Mouse (Mus musculus) embryonic facial prominence, embryonic 13.5 days (tissue): Measurements from ENCODE around the gene Mfsd4a. TPM values are rescaled to one million over a fixed set of nuclear protein-coding genes. Genes with fewer than 3 reads are reported as not detected.
A peak's percentile ranks its signal among the peaks of the same experiment; 100 is the strongest.

Experiments used
- ATAC-seq: fragments of 200-750 bp; cut with Nextera tagmentation; 2 replicates; pipeline ENCODE4 v1.8.0; 2017; ENCODE audit warnings: low read depth; ENCODE audit not compliant: insufficient number of reproducible peaks, insufficient read depth, low FRiP score, low TSS enrichment
- H3K27ac ChIP-seq: fragments of 300-500 bp; sonication (generic); 2 replicates; pipeline ENCODE4 v1.5.1; 2015; ENCODE audit warnings: moderate library complexity, mild to moderate bottlenecking, inconsistent platforms
- H3K27me3 ChIP-seq: fragments of 300-500 bp; sonication (generic); 2 replicates; pipeline ENCODE4 v1.6.1; 2015; ENCODE audit warnings: mild to moderate bottlenecking, inconsistent platforms
- H3K36me3 ChIP-seq: fragments of 300-500 bp; sonication (generic); 2 replicates; pipeline ENCODE4 v1.6.1; 2015; ENCODE audit warnings: mild to moderate bottlenecking, inconsistent platforms
- H3K4me1 ChIP-seq: fragments of 300-500 bp; sonication (generic); 2 replicates; pipeline ENCODE4 v1.6.1; 2015; ENCODE audit warnings: inconsistent platforms
- H3K4me2 ChIP-seq: fragments of 300-500 bp; sonication (generic); 2 replicates; pipeline ENCODE4 v1.6.1; 2015; ENCODE audit warnings: moderate library complexity, mild to moderate bottlenecking, inconsistent platforms
- H3K4me3 ChIP-seq: fragments of 300-500 bp; sonication (generic); 2 replicates; pipeline ENCODE4 v1.5.1; 2015; ENCODE audit warnings: mild to moderate bottlenecking, inconsistent platforms
- H3K9ac ChIP-seq: fragments of 300-500 bp; sonication (generic); 2 replicates; pipeline ENCODE4 v1.6.1; 2015; ENCODE audit warnings: mild to moderate bottlenecking, inconsistent platforms
- H3K9me3 ChIP-seq: fragments of 300-500 bp; sonication (generic); 2 replicates; pipeline ENCODE4 v1.6.1; 2016; ENCODE audit warnings: inconsistent platforms
- WGBS: fragments of 180-500 bp; shearing (Covaris S2); methylation state at CpG from one replicate; pipeline ENCODE4 v1.1.7; 2015; ENCODE audit warnings: mixed read lengths; 5-methylcytosine and 5-hydroxymethylcytosine counted together
- polyA plus RNA-seq: library from polyadenylated mRNA; unstranded; fragments of >200 nt; fragmentation: Nextera tagmentation; extraction: Ambion mirVana; gene quantifications from 2 replicates; pipeline ENCODE4 v1.2.1, GENCODE M21; 2015

Gene Mfsd4a
- polyA plus RNA-seq, 1 experiment from 2014 or later = 13.5 TPM

- H3K27ac ChIP-seq = no peak overlapping the region
- 78% methylated on average over 11 of the region's 11 CpGs for WGBS
- no peaks in the 10 kb centered on the region for H3K4me1 ChIP-seq
- no peak for ATAC-seq
- H3K9ac ChIP-seq = no peak overlapping the region
- no peak overlapping the region for H3K4me3 ChIP-seq
- no peaks in the 10 kb centered on the region for H3K27me3 ChIP-seq
- no peaks in the 10 kb centered on the region for H3K36me3 ChIP-seq
- no peak overlapping the region for H3K4me2 ChIP-seq
- no peaks in the 10 kb centered on the region for H3K9me3 ChIP-seq
Observed at GRCm38 (mm10) chr1:132095356-132096004, 27.6 kb upstream of the Mfsd4a start.

GRCm38 (mm10) chr1:132093269-132093668 lies 25.4 kb upstream of the Mfsd4a start:
- H3K27ac ChIP-seq = no peak overlapping the region
- 89% methylated on average over 4 of the region's 4 CpGs for WGBS
- H3K27me3 ChIP-seq = no peaks in the 10 kb centered on the region
- no peak overlapping the region for H3K4me2 ChIP-seq
- no peak overlapping the region for H3K9ac ChIP-seq
- H3K4me1 ChIP-seq = no peaks in the 10 kb centered on the region
- ATAC-seq = no peak
- no peaks in the 10 kb centered on the region for H3K36me3 ChIP-seq
- no peaks in the 10 kb centered on the region for H3K9me3 ChIP-seq
- no peak overlapping the region for H3K4me3 ChIP-seq

DNA sequence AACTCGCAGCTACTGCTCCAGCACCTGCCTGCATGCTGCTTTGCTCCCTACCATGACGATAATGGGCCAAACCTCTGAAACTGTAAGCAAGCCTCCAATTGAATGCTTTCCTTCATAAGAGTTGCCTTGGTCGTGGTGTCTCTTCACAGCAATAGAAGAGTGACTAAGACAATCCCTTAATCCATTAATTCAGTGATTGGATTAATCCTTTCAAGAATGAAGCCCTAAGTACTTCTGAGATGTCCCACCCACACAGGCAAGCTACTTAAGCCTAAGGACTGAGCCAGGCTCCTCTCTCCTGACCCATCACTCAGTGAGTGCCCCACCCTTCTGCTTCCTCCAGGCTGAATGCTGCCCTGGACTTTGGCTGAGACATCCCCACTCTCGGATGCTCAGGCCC lies 22.4 kb upstream of the Mfsd4a start:
- WGBS = 63% methylated on average over 4 of the region's 4 CpGs
- Histone ChIP-seq H3K27me3 (no peaks in the 10 kb centered on the region), H3K4me1 (no peaks in the 10 kb centered on the region), H3K4me2 (no peak overlapping the region), H3K27ac (no peak overlapping the region), H3K36me3 (no peaks in the 10 kb centered on the region), H3K9me3 (no peaks in the 10 kb centered on the region), H3K4me3 (no peak overlapping the region), H3K9ac (no peak overlapping the region)
- no peak for ATAC-seq

- H3K9me3 ChIP-seq = no peaks in the 10 kb centered on the region
- WGBS = 75% methylated on average over 6 of the region's 6 CpGs
- no peak overlapping the region for H3K9ac ChIP-seq
- no peak overlapping the region for H3K4me2 ChIP-seq
- H3K27ac ChIP-seq = no peak overlapping the region
- H3K36me3 ChIP-seq = no peaks in the 10 kb centered on the region
- ATAC-seq = no peak
- H3K4me1 ChIP-seq = no peaks in the 10 kb centered on the region
- H3K27me3 ChIP-seq = no peaks in the 10 kb centered on the region
- no peak overlapping the region for H3K4me3 ChIP-seq
Observed at GRCm38 (mm10) chr1:132089767-132090166, 21.9 kb upstream of the Mfsd4a start.

DNA sequence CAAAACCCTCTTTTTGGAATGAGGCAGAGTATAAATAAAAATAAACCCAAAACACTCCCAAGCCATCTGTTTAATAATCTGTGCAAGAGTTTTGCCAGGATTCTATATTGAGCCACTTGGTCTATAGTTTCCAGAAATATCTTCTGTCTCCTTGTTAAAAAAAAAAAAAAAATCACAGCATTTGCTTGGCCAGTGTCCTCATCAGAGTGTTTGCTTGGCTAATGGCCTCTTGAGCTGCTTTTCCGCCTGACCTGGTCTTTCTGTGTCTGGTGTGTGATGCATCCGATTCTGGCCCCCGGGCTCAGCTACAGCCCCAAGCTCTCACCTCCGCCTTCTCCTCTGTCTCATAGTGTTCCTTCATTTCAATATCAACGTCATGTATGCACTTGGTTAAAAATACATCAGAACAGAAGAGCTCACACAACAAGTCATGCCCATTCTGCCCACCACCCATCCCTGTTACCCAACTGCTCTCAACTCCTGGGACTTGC lies 20.4 kb upstream of the Mfsd4a start:
- Histone ChIP-seq H3K4me3 (no peak overlapping the region), H3K4me1 (no peaks in the 10 kb centered on the region), H3K27me3 (no peaks in the 10 kb centered on the region), H3K36me3 (no peaks in the 10 kb centered on the region), H3K9me3 (no peaks in the 10 kb centered on the region; the same call in 1 of the 2 replicates), H3K9ac (no peak overlapping the region), H3K27ac (no peak overlapping the region), H3K4me2 (no peak overlapping the region)
- WGBS = 79% methylated on average over 5 of the region's 5 CpGs
- ATAC-seq = no peak

DNA sequence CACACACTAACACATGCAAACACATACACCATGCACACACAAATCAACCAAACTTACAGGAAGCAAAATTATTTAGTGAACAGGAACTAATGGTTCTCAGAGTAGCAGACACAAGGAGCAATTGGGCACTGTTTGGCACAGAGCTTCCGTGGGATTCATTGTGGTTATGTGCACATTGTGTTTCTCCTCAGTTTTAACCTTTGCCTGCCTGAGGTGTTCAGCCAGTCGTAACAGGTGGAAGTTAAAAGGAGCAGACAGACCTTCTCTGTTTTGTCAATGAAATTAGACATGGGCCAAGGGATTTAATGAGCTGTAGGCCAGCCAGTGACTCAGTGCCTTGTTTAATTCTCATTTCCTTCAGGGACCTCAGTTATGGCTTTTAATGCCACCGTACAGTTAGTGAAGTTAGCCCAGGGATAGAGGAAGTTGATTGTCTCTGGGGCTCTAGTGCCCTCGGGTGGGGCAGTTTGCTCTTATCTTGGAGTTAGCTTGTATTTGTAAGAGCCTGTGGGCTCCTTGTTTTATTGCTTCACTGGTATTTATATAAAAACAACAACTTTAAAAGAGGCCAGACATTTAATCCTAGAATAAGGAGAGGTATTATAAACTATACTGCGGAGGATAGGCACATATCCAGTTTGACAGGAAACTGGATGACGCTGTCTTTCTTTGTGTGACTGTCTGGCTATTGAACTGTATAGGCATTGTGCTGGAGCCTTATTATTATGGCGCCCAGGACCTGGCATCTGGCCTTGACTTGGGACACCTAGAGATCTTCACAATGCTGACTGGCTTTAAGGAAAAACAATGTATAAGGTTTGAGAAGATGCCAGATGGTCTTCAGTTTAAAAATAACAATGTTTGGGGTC lies 17.6 kb upstream of the Mfsd4a start:
- no peaks in the 10 kb centered on the region for H3K27me3 ChIP-seq
- no peaks in the 10 kb centered on the region for H3K36me3 ChIP-seq
- peaks cover 3% of the 10 kb centered on the region; the same call in 1 of the 2 replicates for H3K9me3 ChIP-seq
- no peak for ATAC-seq
- no peak overlapping the region for H3K4me2 ChIP-seq
- H3K4me1 ChIP-seq = no peaks in the 10 kb centered on the region
- H3K27ac ChIP-seq = no peak overlapping the region
- no peak overlapping the region for H3K4me3 ChIP-seq
- H3K9ac ChIP-seq = no peak overlapping the region
- WGBS = 63% methylated on average over 7 of the region's 7 CpGs

DNA sequence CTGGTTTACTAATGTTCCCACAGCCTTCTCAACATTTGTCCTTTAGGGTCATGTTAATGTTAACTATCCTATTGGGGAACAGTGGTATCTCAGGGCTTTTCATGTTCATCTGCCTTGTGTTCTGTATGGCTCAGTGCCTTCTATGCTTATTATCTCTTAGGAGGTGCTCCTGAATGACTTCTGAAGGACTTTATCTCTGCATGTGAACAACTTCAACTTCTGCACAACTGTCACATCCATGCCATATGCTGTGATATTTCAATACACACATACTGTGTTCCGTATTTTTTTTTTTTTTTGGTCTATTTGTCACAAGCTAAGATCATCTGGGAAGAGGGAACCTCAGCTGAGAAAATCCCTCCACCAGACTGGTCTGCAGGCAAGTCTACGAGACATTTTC lies 10.6 kb upstream of the Mfsd4a start:
- ATAC-seq = no peak
- 87% methylated on average over 2 of the region's 2 CpGs for WGBS
- H3K4me1 ChIP-seq = no peaks in the 10 kb centered on the region
- no peaks in the 10 kb centered on the region for H3K27me3 ChIP-seq
- 0 out of 2 replicates have a peak, but pooled peaks cover 3% of the 10 kb centered on the region for H3K9me3 ChIP-seq
- no peak overlapping the region for H3K9ac ChIP-seq
- H3K27ac ChIP-seq = no peak overlapping the region
- no peak overlapping the region for H3K4me2 ChIP-seq
- H3K36me3 ChIP-seq = no peaks in the 10 kb centered on the region
- H3K4me3 ChIP-seq = no peak overlapping the region

GRCm38 (mm10) chr1:132075576-132075975 lies 7.7 kb upstream of the Mfsd4a start:
- peaks cover 4% of the 10 kb centered on the region; the same call in 1 of the 2 replicates for H3K4me1 ChIP-seq
- no peak overlapping the region for H3K4me3 ChIP-seq
- WGBS = 85% methylated on average over 10 of the region's 10 CpGs
- no peak for ATAC-seq
- no peaks in the 10 kb centered on the region for H3K36me3 ChIP-seq
- no peak overlapping the region for H3K9ac ChIP-seq
- no peak overlapping the region for H3K27ac ChIP-seq
- no peak overlapping the region for H3K4me2 ChIP-seq
- no peaks in the 10 kb centered on the region; the same call in 1 of the 2 replicates for H3K27me3 ChIP-seq
- H3K9me3 ChIP-seq = no peaks in the 10 kb centered on the region

DNA sequence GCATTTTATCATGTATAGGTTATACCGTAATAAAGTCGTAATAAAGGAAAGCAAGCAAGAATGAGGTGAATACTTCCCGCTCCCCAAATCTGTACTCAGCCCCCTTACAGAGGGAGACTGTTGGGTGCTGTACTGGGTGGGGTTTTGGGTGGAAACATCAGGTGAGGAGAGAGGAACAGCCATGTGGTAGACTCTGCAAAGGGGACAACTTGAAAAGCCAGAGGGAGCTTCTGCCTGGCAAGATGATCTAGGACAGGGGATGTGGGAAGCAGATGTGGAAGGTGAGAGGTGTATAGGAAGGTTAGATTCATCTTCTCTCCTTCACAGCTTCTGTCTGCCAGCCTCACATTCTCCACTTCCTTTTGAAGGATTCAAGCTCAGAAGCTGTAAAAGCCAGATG lies 2.8 kb upstream of the Mfsd4a start:
- 0 out of 2 replicates have a peak overlapping the region, but pooled peaks have one; percentile 19 for H3K27ac ChIP-seq

GRCm38 (mm10) chr1:132069436-132069835 lies 1.6 kb upstream of the Mfsd4a start:
- ATAC-seq = no peak
- H3K27me3 ChIP-seq = peaks cover 52% of the 10 kb centered on the region
- no peak overlapping the region for H3K9ac ChIP-seq
- no peak overlapping the region for H3K4me3 ChIP-seq
- H3K9me3 ChIP-seq = no peaks in the 10 kb centered on the region
- WGBS = 80% methylated on average over 8 of the region's 8 CpGs
- H3K4me1 ChIP-seq = peaks cover 18% of the 10 kb centered on the region
- H3K27ac ChIP-seq = no peak overlapping the region
- H3K4me2 ChIP-seq = no peak overlapping the region
- H3K36me3 ChIP-seq = no peaks in the 10 kb centered on the region

More for the DNA sequence above, 2.8 kb upstream of the Mfsd4a start:
- H3K27me3 ChIP-seq = peaks cover 41% of the 10 kb centered on the region
- ATAC-seq = no peak
- H3K9ac ChIP-seq = no peak overlapping the region
- no peak overlapping the region for H3K4me2 ChIP-seq
- no peaks in the 10 kb centered on the region for H3K36me3 ChIP-seq
- peaks cover 18% of the 10 kb centered on the region for H3K4me1 ChIP-seq
- no peaks in the 10 kb centered on the region for H3K9me3 ChIP-seq
- WGBS = 74% methylated on average over 3 of the region's 3 CpGs
- H3K4me3 ChIP-seq = no peak overlapping the region

DNA sequence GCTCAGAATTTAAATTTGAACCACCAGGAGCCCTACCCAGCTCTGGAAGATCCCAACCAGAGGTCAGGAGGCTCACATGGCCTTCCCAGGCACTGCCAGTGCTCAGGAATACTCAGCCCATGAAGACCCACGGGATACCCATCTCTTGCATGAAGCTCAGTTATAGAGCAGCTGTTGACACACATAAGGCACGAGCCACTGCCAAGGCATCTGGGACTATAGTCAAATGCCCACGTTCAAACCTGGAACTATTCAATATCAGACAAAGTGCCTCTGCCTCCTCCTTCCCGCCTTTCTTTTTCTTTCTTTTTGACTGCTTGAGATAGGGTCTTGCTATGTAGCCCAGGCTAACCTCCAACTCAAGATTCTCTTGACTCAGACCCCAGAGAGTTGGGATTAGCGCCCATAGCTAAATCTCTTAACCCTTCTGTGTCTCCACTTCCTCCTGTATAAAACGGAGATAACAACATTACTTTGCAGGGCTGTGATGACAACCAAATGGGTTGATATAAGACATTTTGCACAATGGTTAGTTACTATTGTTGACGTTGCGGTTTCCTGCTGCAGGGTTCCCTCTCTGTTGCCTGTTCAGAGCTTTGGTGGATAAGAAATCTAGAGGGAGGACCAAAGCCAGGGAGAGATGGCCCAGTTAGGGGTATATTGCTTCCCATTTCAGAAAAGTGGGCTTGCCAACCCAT lies 2.2 kb downstream of the Mfsd4a start:
- WGBS = 74% methylated on average over 8 of the region's 8 CpGs
- Histone ChIP-seq H3K27me3 (peaks cover 57% of the 10 kb centered on the region), H3K9ac (no peak overlapping the region), H3K4me2 (no peak overlapping the region), H3K9me3 (no peaks in the 10 kb centered on the region), H3K4me3 (no peak overlapping the region), H3K4me1 (peaks cover 14% of the 10 kb centered on the region), H3K27ac (no peak overlapping the region), H3K36me3 (no peaks in the 10 kb centered on the region)
- no peak for ATAC-seq
